Mouse (Mus musculus) liver, embryonic 14 days (tissue): ENCODE results near the gene Safb2. TPM values are rescaled to one million over a fixed set of nuclear protein-coding genes. Genes with fewer than 3 reads are reported as not detected.

Experiments
- polyA plus RNA-seq: library from polyadenylated mRNA; depleted of rRNA; stranded (reverse); fragments of >200 nt; gene quantifications from 2 replicates; pipeline ENCODE4 v1.2.3, GENCODE M21; 2012; rRNA removed

The Safb2 gene
- 37.3 and 41.5 TPM in 2 replicates for polyA plus RNA-seq

DNA sequence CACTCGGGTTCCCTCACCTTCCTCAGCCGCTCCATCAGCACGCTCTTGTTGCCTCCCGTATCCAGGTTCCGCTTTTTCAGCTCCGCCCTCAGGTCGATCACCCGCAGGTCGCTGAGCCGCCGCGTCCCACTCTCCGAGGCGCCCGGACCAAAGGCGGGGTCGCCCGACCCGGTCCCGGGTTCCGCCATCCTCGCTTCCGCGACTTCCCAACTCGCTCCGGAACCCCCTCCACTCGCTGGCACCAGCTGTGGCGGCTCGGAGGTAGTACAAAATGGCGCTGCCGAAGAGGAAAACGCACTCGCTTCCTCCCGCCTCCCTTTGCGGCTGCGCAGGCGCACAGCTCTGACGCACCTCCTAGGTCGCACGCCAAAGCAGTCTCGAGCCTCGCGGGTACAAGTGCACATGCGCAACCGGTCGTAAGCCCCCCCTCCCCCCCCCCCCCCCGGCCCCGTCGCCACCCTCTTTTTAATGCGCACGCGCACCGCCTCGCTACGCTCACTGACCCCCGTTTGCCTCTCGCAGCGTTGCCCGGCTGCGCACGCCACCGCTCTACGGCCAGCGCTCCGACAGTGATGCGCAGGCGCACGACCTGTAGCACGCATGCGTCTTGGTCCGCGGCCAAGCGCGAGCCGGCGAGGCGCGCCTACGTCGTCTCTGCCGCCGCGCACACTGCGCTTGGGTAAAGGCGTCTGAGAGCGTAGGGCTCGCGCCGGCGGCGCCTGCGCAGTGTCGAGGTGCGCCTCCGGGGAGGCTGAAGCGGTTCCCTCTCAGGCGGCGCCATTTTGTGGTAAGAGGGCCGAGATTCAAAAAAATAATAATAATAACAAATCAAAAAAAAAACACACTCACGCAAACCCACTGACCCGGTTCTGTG lies at the start of gene Safb2, which contains the start of gene Safb:
Gene Safb2 (minus strand): TSS at position 329 of the 874 bp plus-strand sequence.
Gene Safb (plus strand): TSS at position 569 of the 874 bp plus-strand sequence.

GRCm38 (mm10) chr17:56627530-56628277 lies 43.3 kb upstream of the Safb2 start, which contains the start of gene Catsperd:
Gene Catsperd, plus strand, starts transcription at chr17:56628143.

GRCm38 (mm10) chr17:56626754-56627470 lies 42.5 kb upstream of the Safb2 start, which contains the start of gene Lonp1:
Gene Lonp1, minus strand, starts transcription at chr17:56626887.

GRCm38 (mm10) chr17:56613236-56613844 lies 29.0 kb upstream of the Safb2 start, which contains the start of gene Rpl36:
Gene Rpl36, plus strand, starts transcription at chr17:56613416.

GRCm38 (mm10) chr17:56609452-56610171 lies 25.2 kb upstream of the Safb2 start, which contains the start of gene 2410015M20Rik:
Gene 2410015M20Rik, minus strand, starts transcription at chr17:56609771.

GRCm38 (mm10) chr17:56554122-56554551 lies 30.2 kb downstream of the Safb2 start, which contains the start of gene Gm20219:
Gene Gm20219, minus strand, starts transcription at chr17:56554387.

GRCm38 (mm10) chr17:56512310-56512709 lies 72.1 kb downstream of the Safb2 start, which contains the start of gene Znrf4:
Gene Znrf4, minus strand, starts transcription at chr17:56512431.

Other genes starting within 250 kb of the Safb2 start
- 14.6 and 17.6 TPM in 2 replicates for gene Ptprs, start 108.1 kb downstream of the Safb2 start, polyA plus RNA-seq
- not detected in 2 replicates for gene Znrf4, start 72.2 kb downstream of the Safb2 start, polyA plus RNA-seq
- gene Gm20219, start 30.2 kb downstream of the Safb2 start, polyA plus RNA-seq, result 0.24 and 0.25 TPM in 2 replicates
- gene Safb, start 240 bp upstream of the Safb2 start, polyA plus RNA-seq, result 46.8 and 47.3 TPM in 2 replicates
- 81.6 and 101 TPM in 2 replicates for gene 2410015M20Rik, start 25.2 kb upstream of the Safb2 start, polyA plus RNA-seq
- 1,924 and 1,951 TPM in 2 replicates for gene Rpl36, start 28.8 kb upstream of the Safb2 start, polyA plus RNA-seq
- 43.5 and 46.6 TPM in 2 replicates for gene Lonp1, start 42.3 kb upstream of the Safb2 start, polyA plus RNA-seq
- 0.31 and 0.44 TPM in 2 replicates for gene Catsperd, start 43.6 kb upstream of the Safb2 start, polyA plus RNA-seq
- gene Ranbp3, start 88.7 kb upstream of the Safb2 start, polyA plus RNA-seq, result 39.4 and 43.3 TPM in 2 replicates
- 104 and 123 TPM in 2 replicates for gene Ndufa11, start 133.2 kb upstream of the Safb2 start, polyA plus RNA-seq
- gene Vmac, start 133.4 kb upstream of the Safb2 start, polyA plus RNA-seq, result 2.4 and 2.5 TPM in 2 replicates
- 1.0 and 1.2 TPM in 2 replicates for gene Nrtn, start 172.9 kb upstream of the Safb2 start, polyA plus RNA-seq
- 16.5 and 17.4 TPM in 2 replicates for gene Dus3l, start 180.2 kb upstream of the Safb2 start, polyA plus RNA-seq
- 0.90 and 1.2 TPM in 2 replicates for gene Prr22, start 185.7 kb upstream of the Safb2 start, polyA plus RNA-seq
- 8.5 and 10.7 TPM in 2 replicates for gene Rfx2, start 246.4 kb upstream of the Safb2 start, polyA plus RNA-seq